20 mouse cellular contexts compared by ENCODE assay signal in the genomic region with DNA sequence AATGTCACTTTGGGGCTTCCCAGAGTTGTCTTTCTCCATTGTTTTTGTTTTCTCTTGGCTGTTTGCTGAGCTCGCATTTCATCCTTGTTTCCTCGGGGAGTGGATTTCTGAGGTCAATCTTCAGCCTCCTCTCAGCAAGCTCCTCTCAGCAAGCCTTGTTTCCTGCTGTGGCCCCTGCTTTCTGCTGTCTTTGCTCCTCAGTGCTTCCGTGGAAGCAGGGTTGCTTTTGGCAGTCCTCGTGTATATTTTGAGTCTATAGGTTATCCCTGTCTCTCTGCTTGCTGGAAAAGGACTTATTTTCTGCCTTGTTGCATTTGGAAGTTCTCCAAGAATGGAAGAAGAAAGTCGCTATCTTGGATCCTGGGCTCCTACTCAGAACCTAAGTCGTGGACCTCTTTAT. TPM values are rescaled to one million over a fixed set of nuclear protein-coding genes. Genes with fewer than 3 reads are reported as not detected.
DNase-seq lines count a peak whose midpoint lies in the region; ATAC-seq lines count a peak whose summit lies in the region.
"Had no signal": no experiment of that assay in that cellular context is flagged by ENCODE, and none has a peak within 500 bp of the region (broad histone marks: within the 10 kb centered on the region; RNA-seq: fewer than 3 reads in every experiment).

No protein-coding gene starts in this region.

- H3K9me3 ChIP-seq in embryonic facial prominence, embryonic 13.5 days = no peaks in the 10 kb centered on the region
- H3K9me3 ChIP-seq in embryonic facial prominence, embryonic 10.5 days = no peaks in the 10 kb centered on the region
- no peaks in the 10 kb centered on the region for H3K9me3 ChIP-seq in kidney, embryonic 16.5 days (ENCODE audit: low read length)
- H3K9me3 ChIP-seq in midbrain, embryonic 11.5 days (ENCODE audit: control insufficient read depth, low read length) = no peaks in the 10 kb centered on the region
- no peaks in the 10 kb centered on the region for H3K9me3 ChIP-seq in midbrain, embryonic 14.5 days (ENCODE audit: control insufficient read depth, low read length)
- H3K9me3 ChIP-seq: embryonic facial prominence, embryonic 12.5 days; forebrain, embryonic 13.5 days; heart, embryonic 15.5 days had no signal

- no peak overlapping the region for H3K4me3 ChIP-seq in embryonic facial prominence, embryonic 13.5 days
- no peak overlapping the region for H3K4me3 ChIP-seq in embryonic facial prominence, embryonic 10.5 days
- no peak overlapping the region for H3K4me3 ChIP-seq in kidney, embryonic 16.5 days (ENCODE audit: low read length)
- no peak overlapping the region for H3K4me3 ChIP-seq in midbrain, embryonic 11.5 days (ENCODE audit: low read depth, low read length)
- no peak overlapping the region for H3K4me3 ChIP-seq in midbrain, embryonic 14.5 days (replicated peaks; ENCODE audit: low read depth, low read length)
- H3K4me3 ChIP-seq: embryonic facial prominence, embryonic 12.5 days; forebrain, embryonic 13.5 days; heart, adult 2 months; heart, embryonic 15.5 days had no signal

- 18% methylated on average over 6 of the region's 6 CpGs for WGBS in embryonic facial prominence, embryonic 13.5 days
- 26% methylated on average over 6 of the region's 6 CpGs for WGBS in embryonic facial prominence, embryonic 10.5 days
- WGBS in kidney, embryonic 16.5 days = 19% methylated on average over 6 of the region's 6 CpGs
- WGBS in midbrain, embryonic 11.5 days = 24% methylated on average over 6 of the region's 6 CpGs
- 32% methylated on average over 6 of the region's 6 CpGs for WGBS in midbrain, embryonic 14.5 days

- ATAC-seq in embryonic facial prominence, embryonic 13.5 days (ENCODE audit: insufficient number of reproducible peaks, insufficient read depth, low FRiP score, low TSS enrichment, low read depth) = no peak
- ATAC-seq in kidney, embryonic 16.5 days (ENCODE audit: low FRiP score, low TSS enrichment) = no peak
- ATAC-seq in midbrain, embryonic 11.5 days (ENCODE audit: low FRiP score) = no peak
- no peak for ATAC-seq in midbrain, embryonic 14.5 days (ENCODE audit: low FRiP score, low TSS enrichment)
- ATAC-seq: forebrain, embryonic 13.5 days; forebrain, postnatal 0 days had no signal

- no peaks in the 10 kb centered on the region for H3K27me3 ChIP-seq in embryonic facial prominence, embryonic 13.5 days
- H3K27me3 ChIP-seq in embryonic facial prominence, embryonic 10.5 days (replicated peaks; ENCODE audit: low read depth, poor library complexity, severe bottlenecking) = no peaks in the 10 kb centered on the region
- no peaks in the 10 kb centered on the region for H3K27me3 ChIP-seq in kidney, embryonic 16.5 days (ENCODE audit: insufficient read depth, low read length)
- H3K27me3 ChIP-seq in midbrain, embryonic 11.5 days (ENCODE audit: control insufficient read depth, insufficient read depth, low read length) = no peaks in the 10 kb centered on the region
- H3K27me3 ChIP-seq in midbrain, embryonic 14.5 days (ENCODE audit: control insufficient read depth, insufficient read depth, low read length) = no peaks in the 10 kb centered on the region
- H3K27me3 ChIP-seq: embryonic facial prominence, embryonic 12.5 days; forebrain, embryonic 13.5 days; heart, embryonic 15.5 days had no signal

- no peak overlapping the region for H3K4me2 ChIP-seq in embryonic facial prominence, embryonic 13.5 days
- H3K4me2 ChIP-seq in kidney, embryonic 16.5 days (replicated peaks; ENCODE audit: low read depth, low read length) = no peak overlapping the region
- H3K4me2 ChIP-seq in midbrain, embryonic 11.5 days = no peak overlapping the region
- H3K4me2 ChIP-seq in midbrain, embryonic 14.5 days (ENCODE audit: low read length) = no peak overlapping the region
- H3K4me2 ChIP-seq: embryonic facial prominence, embryonic 12.5 days; forebrain, embryonic 13.5 days; heart, embryonic 11.5 days; heart, embryonic 15.5 days; hindbrain, embryonic 14.5 days had no signal

- no peak overlapping the region for H3K9ac ChIP-seq in embryonic facial prominence, embryonic 13.5 days
- H3K9ac ChIP-seq in kidney, embryonic 16.5 days (replicated peaks; ENCODE audit: low read length) = no peak overlapping the region
- H3K9ac ChIP-seq in midbrain, embryonic 11.5 days (ENCODE audit: low read length) = no peak overlapping the region
- H3K9ac ChIP-seq in midbrain, embryonic 14.5 days (replicated peaks; ENCODE audit: low read length) = no peak overlapping the region
- H3K9ac ChIP-seq: embryonic facial prominence, embryonic 12.5 days; forebrain, embryonic 13.5 days; forebrain, postnatal 0 days; heart, embryonic 15.5 days; hindbrain, embryonic 14.5 days had no signal

- peak overlapping the region; percentile 8; the same call in 1 of the 2 replicates for H3K27ac ChIP-seq in embryonic facial prominence, embryonic 13.5 days
- no peak overlapping the region for H3K27ac ChIP-seq in embryonic facial prominence, embryonic 10.5 days (replicated peaks)
- peak overlapping the region; percentile 7; the same call in 1 of the 2 replicates for H3K27ac ChIP-seq in kidney, embryonic 16.5 days (ENCODE audit: low read length)
- no peak overlapping the region for H3K27ac ChIP-seq in midbrain, embryonic 11.5 days (ENCODE audit: low read depth, low read length)
- no peak overlapping the region for H3K27ac ChIP-seq in midbrain, embryonic 14.5 days (replicated peaks; ENCODE audit: low read depth, low read length)
- H3K27ac ChIP-seq: embryonic facial prominence, embryonic 12.5 days; forebrain, embryonic 13.5 days; heart, adult 2 months; heart, embryonic 15.5 days; hindbrain, embryonic 14.5 days had no signal

- DNase-seq in embryonic facial prominence, embryonic 10.5 days (ENCODE audit: low spot score) = no peak
- DNase-seq in kidney, postnatal 36 days = no peak
- DNase-seq in midbrain, embryonic 11.5 days (ENCODE audit: low spot score, missing footprints) = peak; percentile 69
- no peak for DNase-seq in midbrain, embryonic 14.5 days
- no peak for DNase-seq in spleen, adult 12 weeks (ENCODE audit: low spot score)
- DNase-seq: adrenal gland, postnatal 10 days; cerebellum, adult 18-20 months; cerebellum, adult 9-11 months; cerebellum, postnatal 36 days; forebrain, postnatal 0 days; gastrocnemius, postnatal 14 days; heart, adult 2 months; heart, postnatal 14 days had no signal

- H3K36me3 ChIP-seq in embryonic facial prominence, embryonic 13.5 days = no peaks in the 10 kb centered on the region
- no peaks in the 10 kb centered on the region for H3K36me3 ChIP-seq in embryonic facial prominence, embryonic 10.5 days (replicated peaks)
- no peaks in the 10 kb centered on the region for H3K36me3 ChIP-seq in kidney, embryonic 16.5 days (ENCODE audit: insufficient read depth, low read length)
- H3K36me3 ChIP-seq in midbrain, embryonic 11.5 days (ENCODE audit: control insufficient read depth, insufficient read depth, low read length) = no peaks in the 10 kb centered on the region
- no peaks in the 10 kb centered on the region for H3K36me3 ChIP-seq in midbrain, embryonic 14.5 days (ENCODE audit: control insufficient read depth, insufficient read depth, low read length)
- H3K36me3 ChIP-seq: embryonic facial prominence, embryonic 12.5 days; heart, embryonic 15.5 days had no signal

- H3K4me1 ChIP-seq in embryonic facial prominence, embryonic 13.5 days = no peaks in the 10 kb centered on the region
- peaks cover 12% of the 10 kb centered on the region for H3K4me1 ChIP-seq in embryonic facial prominence, embryonic 10.5 days
- H3K4me1 ChIP-seq in kidney, embryonic 16.5 days (ENCODE audit: insufficient read depth, low read length) = no peaks in the 10 kb centered on the region
- no peaks in the 10 kb centered on the region; the same call in 1 of the 2 replicates for H3K4me1 ChIP-seq in midbrain, embryonic 11.5 days (ENCODE audit: control insufficient read depth, insufficient read depth, low read length)
- peaks cover 11% of the 10 kb centered on the region for H3K4me1 ChIP-seq in midbrain, embryonic 14.5 days (ENCODE audit: control insufficient read depth, insufficient read depth, low read length)
- H3K4me1 ChIP-seq: embryonic facial prominence, embryonic 12.5 days had no signal

RNA-seq across cellular contexts. Expression of a gene that starts 24.9 kb away (rescaled TPM):
- polyA plus RNA-seq in embryonic facial prominence, embryonic 13.5 days (2015; fragmentation: Nextera tagmentation; extraction: Ambion mirVana) = 1.1 and 1.3 TPM in 2 replicates
- polyA plus RNA-seq in embryonic facial prominence, embryonic 10.5 days (2016; fragmentation: Nextera tagmentation; extraction: Ambion mirVana) = 1.2 and 1.7 TPM in 2 replicates
- 1.3 and 1.7 TPM in 2 replicates for polyA plus RNA-seq in kidney, embryonic 16.5 days (2015; fragmentation: Nextera tagmentation; extraction: Ambion mirVana)
- 1.4 and 2.0 TPM in 2 replicates for polyA plus RNA-seq in midbrain, embryonic 11.5 days (2014; fragmentation: Nextera tagmentation; extraction: Ambion mirVana)
- 2.0 and 2.1 TPM in 2 replicates for polyA plus RNA-seq in midbrain, embryonic 14.5 days (2014; fragmentation: Nextera tagmentation; extraction: Ambion mirVana)

RNA-seq across cellular contexts. Expression of a gene that starts 28.1 kb away (rescaled TPM):
- 50.6 and 51.0 TPM in 2 replicates for polyA plus RNA-seq in embryonic facial prominence, embryonic 13.5 days (2015; fragmentation: Nextera tagmentation; extraction: Ambion mirVana)
- polyA plus RNA-seq in embryonic facial prominence, embryonic 10.5 days (2016; fragmentation: Nextera tagmentation; extraction: Ambion mirVana) = 50.9 and 52.1 TPM in 2 replicates
- 49.8 and 55.7 TPM in 2 replicates for polyA plus RNA-seq in kidney, embryonic 16.5 days (2015; fragmentation: Nextera tagmentation; extraction: Ambion mirVana)
- 28.1 and 33.9 TPM in 2 replicates for polyA plus RNA-seq in midbrain, embryonic 11.5 days (2014; fragmentation: Nextera tagmentation; extraction: Ambion mirVana)
- 30.3 and 39.7 TPM in 2 replicates for polyA plus RNA-seq in midbrain, embryonic 14.5 days (2014; fragmentation: Nextera tagmentation; extraction: Ambion mirVana)

RNA-seq across cellular contexts. Expression of a gene that starts 48.0 kb away (rescaled TPM):
- polyA plus RNA-seq in embryonic facial prominence, embryonic 13.5 days (2015; fragmentation: Nextera tagmentation; extraction: Ambion mirVana) = 53.4 TPM in 2 replicates
- 58.4 and 62.9 TPM in 2 replicates for polyA plus RNA-seq in embryonic facial prominence, embryonic 10.5 days (2016; fragmentation: Nextera tagmentation; extraction: Ambion mirVana)
- 54.0 and 61.4 TPM in 2 replicates for polyA plus RNA-seq in kidney, embryonic 16.5 days (2015; fragmentation: Nextera tagmentation; extraction: Ambion mirVana)
- 35.6 and 35.7 TPM in 2 replicates for polyA plus RNA-seq in midbrain, embryonic 11.5 days (2014; fragmentation: Nextera tagmentation; extraction: Ambion mirVana)
- 41.2 and 42.7 TPM in 2 replicates for polyA plus RNA-seq in midbrain, embryonic 14.5 days (2014; fragmentation: Nextera tagmentation; extraction: Ambion mirVana)

Comparison
In these comparisons a context has a peak if more than half of its experiments do, and no peak if none do; other contexts are left out.
1. H3K27ac ChIP-seq: peak in embryonic facial prominence, embryonic 13.5 days (single experiment) and kidney, embryonic 16.5 days (single experiment); none in embryonic facial prominence, embryonic 10.5 days (single experiment), midbrain, embryonic 11.5 days (single experiment) and midbrain, embryonic 14.5 days (single experiment).